In genomic region chr6:83673395-83673794, GRCm38 (mm10) we compare ENCODE assay signal across 9 mouse cellular contexts. TPM values are rescaled to one million over a fixed set of nuclear protein-coding genes. Genes with fewer than 3 reads are reported as not detected.
DNase-seq lines count a peak whose midpoint lies in the region; ATAC-seq and TF ChIP-seq lines count a peak whose summit lies in the region.
"Had no signal": no experiment of that assay in that cellular context is flagged by ENCODE, and none has a peak within 500 bp of the region (broad histone marks: within the 10 kb centered on the region; RNA-seq: fewer than 3 reads in every experiment).

No protein-coding gene starts in this region.

- no peak overlapping the region for H3K27ac ChIP-seq in lung, postnatal 0 days (ENCODE audit: low read length)
- H3K27ac ChIP-seq: heart, embryonic 13.5 days had no signal

- no peak overlapping the region for H3K9ac ChIP-seq in lung, postnatal 0 days (replicated peaks; ENCODE audit: low read depth)
- H3K9ac ChIP-seq: heart, embryonic 13.5 days had no signal

- H3K4me3 ChIP-seq in lung, postnatal 0 days (ENCODE audit: low read depth, low read length) = no peak overlapping the region
- H3K4me3 ChIP-seq: heart, embryonic 13.5 days had no signal

- DNase-seq in ovary, postnatal 10 days (ENCODE audit: low spot score) = peak; percentile 9
- no peak for DNase-seq in ovary, adult 18-20 months (ENCODE audit: low spot score)
- peak; percentile 64 for DNase-seq in cerebellum, adult 8-10 months
- DNase-seq in gastrocnemius, adult 18-20 months (ENCODE audit: low spot score) = peak; percentile 32
- DNase-seq in large intestine, adult 2 months (ENCODE audit: low read depth, low spot score) = peak; percentile 11
- peak; percentile 84 for DNase-seq in lung, postnatal 0 days (ENCODE audit: low spot score)
- DNase-seq in right cerebral cortex, postnatal 25 days = peak; percentile 69
- peak; percentile 53 to 62 for DNase-seq in urinary bladder, postnatal 36 days (ENCODE audit: low spot score in 2 of 2)

- no peaks in the 10 kb centered on the region for H3K27me3 ChIP-seq in lung, postnatal 0 days (replicated peaks; ENCODE audit: insufficient read depth, low read length)

- peak; percentile 94 for TF ChIP-seq CTCF in lung, postnatal 0 days (IDR thresholded peaks at IDR 0.05)

- H3K4me2 ChIP-seq in lung, postnatal 0 days (replicated peaks; ENCODE audit: low read depth, low read length) = no peak overlapping the region
- H3K4me2 ChIP-seq: heart, embryonic 13.5 days had no signal

- TF ChIP-seq EP300 in lung, postnatal 0 days (IDR thresholded peaks at IDR 0.05) = no peak

- 11% methylated on average over 4 of the region's 4 CpGs for WGBS in large intestine, adult 2 months
- 8% methylated on average over 4 of the region's 4 CpGs for WGBS in lung, postnatal 0 days

- no peaks in the 10 kb centered on the region for H3K4me1 ChIP-seq in lung, postnatal 0 days (ENCODE audit: insufficient read depth, low read depth, low read length)
- H3K4me1 ChIP-seq: heart, embryonic 13.5 days had no signal

- H3K36me3 ChIP-seq in lung, postnatal 0 days (ENCODE audit: insufficient read depth, low read length) = no peaks in the 10 kb centered on the region
- H3K36me3 ChIP-seq: heart, embryonic 13.5 days had no signal

- H3K9me3 ChIP-seq in lung, postnatal 0 days (ENCODE audit: low read length) = no peaks in the 10 kb centered on the region
- H3K9me3 ChIP-seq: heart, embryonic 13.5 days had no signal

- ATAC-seq in lung, postnatal 0 days = no peak

RNA-seq across cellular contexts. Expression of gene Cd207, which starts 4.3 kb away (rescaled TPM):
- not detected for total RNA-seq in gastrocnemius, adult 18-20 months (2021)
- polyA plus RNA-seq in large intestine, adult 2 months (2012; rRNA removed) = not detected in 2 replicates
- polyA plus RNA-seq in lung, postnatal 0 days (2015; fragmentation: Nextera tagmentation; extraction: Ambion mirVana) = not detected in 2 replicates

RNA-seq across cellular contexts. Expression of gene Clec4f, which starts 17.4 kb away (rescaled TPM):
- not detected for total RNA-seq in gastrocnemius, adult 18-20 months (2021)
- polyA plus RNA-seq in large intestine, adult 2 months (2012; rRNA removed) = not detected in 2 replicates
- not detected in 2 replicates for polyA plus RNA-seq in lung, postnatal 0 days (2015; fragmentation: Nextera tagmentation; extraction: Ambion mirVana)

RNA-seq across cellular contexts. Expression of gene Vax2, which starts 37.7 kb away (rescaled TPM):
- total RNA-seq in gastrocnemius, adult 18-20 months (2021) = not detected
- polyA plus RNA-seq in large intestine, adult 2 months (2012; rRNA removed) = not detected in 2 replicates
- not detected in 2 replicates for polyA plus RNA-seq in lung, postnatal 0 days (2015; fragmentation: Nextera tagmentation; extraction: Ambion mirVana)
- polyA plus RNA-seq: heart, embryonic 13.5 days had no signal
